Mouse (Mus musculus) thymus, adult 2 months (tissue): Measurements from ENCODE around the gene Sox11. TPM values are rescaled to one million over a fixed set of nuclear protein-coding genes. Genes with fewer than 3 reads are reported as not detected.

Experiments
- DNase-seq: peaks from one replicate; pipeline ENCODE4 v3.0.0; 2021
- H3K27ac ChIP-seq: fragments of 200-500 bp; 2 replicates; pipeline ENCODE4 v1.5.1; 2012; ENCODE audit warnings: low read length, control low read depth; ENCODE audit not compliant: control insufficient read depth, insufficient read depth
- H3K27me3 ChIP-seq: fragments of 200-500 bp; 2 replicates; pipeline ENCODE4 v1.6.1; 2012; ENCODE audit warnings: mild to moderate bottlenecking, low read length, moderate library complexity, mixed read lengths; ENCODE audit not compliant: control insufficient read depth, insufficient read depth
- H3K36me3 ChIP-seq: fragments of 200-500 bp; 2 replicates; pipeline ENCODE4 v1.6.1; 2012; ENCODE audit warnings: mild to moderate bottlenecking, low read length, moderate library complexity; ENCODE audit not compliant: control insufficient read depth, insufficient read depth
- H3K4me1 ChIP-seq: fragments of 200-500 bp; replicated peaks from 2 replicates; pipeline ENCODE4 v1.6.1; 2012; ENCODE audit warnings: low read length; ENCODE audit not compliant: control insufficient read depth, insufficient read depth
- H3K4me3 ChIP-seq: fragments of 200-500 bp; 2 replicates; pipeline ENCODE4 v1.5.1; 2012; ENCODE audit warnings: mild to moderate bottlenecking, low read length, control low read depth, moderate library complexity; ENCODE audit not compliant: control insufficient read depth, insufficient read depth
- CTCF ChIP-seq: fragments of 200-500 bp; IDR thresholded peaks from 2 replicates; pipeline ENCODE4 v1.5.1; 2012; ENCODE audit warnings: mild to moderate bottlenecking, control low read depth, low read length, moderate library complexity, borderline replicate concordance; ENCODE audit not compliant: control insufficient read depth, poor library complexity, insufficient read depth; ENCODE audit errors: extremely low read depth
- POLR2A ChIP-seq: fragments of 200-500 bp; IDR thresholded peaks from 2 replicates; pipeline ENCODE4 v1.6.1; 2012; ENCODE audit warnings: mild to moderate bottlenecking, low read length, control low read depth, moderate library complexity; ENCODE audit not compliant: control insufficient read depth, poor library complexity, insufficient read depth; ENCODE audit errors: extremely low read depth
- WGBS: fragments of 180-500 bp; shearing (Covaris S2); methylation state at CpG from one replicate; pipeline ENCODE4 v1.1.7; 2018; 5-methylcytosine and 5-hydroxymethylcytosine counted together
- polyA plus RNA-seq: library from polyadenylated mRNA; depleted of rRNA; stranded (reverse); fragments of >200 nt; gene quantifications from 2 replicates; pipeline ENCODE4 v1.2.3, GENCODE M21; 2012

Gene Sox11
- polyA plus RNA-seq, 1 experiment, result 0.07 TPM

- DNase-seq, result no peak
- 93% methylated on average over 5 of the region's 5 CpGs for WGBS
- Histone ChIP-seq H3K27me3 (0 out of 2 replicates have a peak, but pooled peaks cover 2% of the 10 kb centered on the region), H3K36me3 (no peaks in the 10 kb centered on the region), H3K27ac (no peak overlapping the region), H3K4me3 (no peak overlapping the region), H3K4me1 (no peaks in the 10 kb centered on the region)
- TF ChIP-seq CTCF, result no peak
- no peak for TF ChIP-seq POLR2A
Measured at GRCm38 (mm10) chr12:27336801-27337200, 5.6 kb downstream of the Sox11 start.

- Histone ChIP-seq H3K36me3 (no peaks in the 10 kb centered on the region), H3K4me3 (no peak overlapping the region), H3K27me3 (0 out of 2 replicates have a peak, but pooled peaks cover 2% of the 10 kb centered on the region), H3K4me1 (no peaks in the 10 kb centered on the region), H3K27ac (no peak overlapping the region)
- 83% methylated on average over 7 of the region's 7 CpGs for WGBS
- DNase-seq, result no peak
- TF ChIP-seq CTCF (no peak), POLR2A (no peak)
Measured at GRCm38 (mm10) chr12:27336336-27336735, 6.0 kb downstream of the Sox11 start.

DNA sequence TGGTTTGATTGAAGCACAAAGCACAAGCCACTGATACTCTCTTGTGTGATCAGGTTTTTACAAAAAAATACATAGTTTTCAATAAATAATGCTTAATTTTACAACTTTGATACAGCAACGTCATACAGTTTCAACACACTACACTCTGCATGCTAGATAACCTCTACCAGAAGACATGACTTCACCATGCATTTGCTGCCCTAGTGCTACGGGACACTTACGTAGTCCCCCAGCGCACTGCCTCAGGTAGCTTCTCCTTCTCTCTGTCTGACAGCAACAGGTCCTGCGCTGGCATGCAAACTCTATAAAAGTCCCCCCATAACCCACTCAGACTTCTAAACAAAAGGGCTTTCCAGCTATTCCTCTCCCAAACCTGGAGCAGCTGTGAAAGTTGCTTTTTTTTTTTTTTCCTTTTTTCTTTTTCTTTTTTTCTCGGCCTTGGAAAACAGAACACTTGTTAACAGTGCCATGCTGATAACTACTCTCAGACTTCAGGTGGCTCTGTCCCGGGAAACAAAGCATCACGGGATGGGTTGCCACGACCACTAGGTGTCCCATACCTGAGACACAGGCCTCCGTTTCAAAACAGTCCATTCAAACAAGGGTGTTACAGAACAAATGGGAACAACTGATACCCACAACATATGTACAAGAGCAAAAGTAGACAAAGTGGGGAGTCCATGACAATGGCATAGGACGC is 6.9 kb downstream of the Sox11 start:
- no peak overlapping the region for H3K4me3 ChIP-seq
- no peaks in the 10 kb centered on the region for H3K27me3 ChIP-seq
- no peak overlapping the region for H3K27ac ChIP-seq
- no peak for DNase-seq
- no peaks in the 10 kb centered on the region for H3K36me3 ChIP-seq
- no peaks in the 10 kb centered on the region for H3K4me1 ChIP-seq
- WGBS, result 84% methylated on average over 11 of the region's 11 CpGs
- TF ChIP-seq POLR2A (no peak), CTCF (no peak)

DNA sequence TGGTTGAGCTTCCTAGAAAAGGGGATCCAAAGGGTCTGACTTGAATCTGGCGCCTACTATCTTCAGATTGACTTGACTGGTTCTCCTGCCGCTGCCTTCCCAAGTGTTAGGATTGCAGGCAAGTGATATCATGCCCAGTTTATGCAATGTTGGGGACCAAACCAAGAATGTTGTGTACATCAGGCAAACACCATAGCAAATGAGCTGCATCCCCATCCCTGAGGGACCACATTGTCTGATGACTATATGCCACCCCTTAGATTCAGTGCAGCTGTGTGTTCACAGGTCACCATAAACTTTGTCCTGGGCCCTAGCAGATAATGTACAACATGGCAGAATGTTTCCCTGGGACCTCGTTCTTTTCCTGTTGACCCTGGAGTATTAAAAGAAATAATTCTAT is 8.8 kb downstream of the Sox11 start:
- WGBS, result 86% methylated on average over 3 of the region's 3 CpGs
- Histone ChIP-seq H3K36me3 (no peaks in the 10 kb centered on the region), H3K27ac (no peak overlapping the region), H3K27me3 (no peaks in the 10 kb centered on the region), H3K4me1 (no peaks in the 10 kb centered on the region), H3K4me3 (no peak overlapping the region)
- DNase-seq, result no peak
- TF ChIP-seq CTCF (no peak), POLR2A (no peak)

GRCm38 (mm10) chr12:27323423-27323822 is 19.0 kb downstream of the Sox11 start:
- Histone ChIP-seq H3K36me3 (no peaks in the 10 kb centered on the region), H3K27me3 (no peaks in the 10 kb centered on the region), H3K27ac (no peak overlapping the region), H3K4me1 (no peaks in the 10 kb centered on the region), H3K4me3 (no peak overlapping the region)
- DNase-seq, result no peak
- TF ChIP-seq CTCF, result no peak
- no peak for TF ChIP-seq POLR2A
- WGBS, result 61% methylated on average over 1 of the region's 1 CpGs

GRCm38 (mm10) chr12:27320705-27321104 is 21.7 kb downstream of the Sox11 start:
- TF ChIP-seq CTCF, result no peak
- no peak for TF ChIP-seq POLR2A
- Histone ChIP-seq H3K27ac (no peak overlapping the region), H3K36me3 (no peaks in the 10 kb centered on the region), H3K27me3 (no peaks in the 10 kb centered on the region), H3K4me1 (no peaks in the 10 kb centered on the region), H3K4me3 (no peak overlapping the region)
- DNase-seq, result no peak

DNA sequence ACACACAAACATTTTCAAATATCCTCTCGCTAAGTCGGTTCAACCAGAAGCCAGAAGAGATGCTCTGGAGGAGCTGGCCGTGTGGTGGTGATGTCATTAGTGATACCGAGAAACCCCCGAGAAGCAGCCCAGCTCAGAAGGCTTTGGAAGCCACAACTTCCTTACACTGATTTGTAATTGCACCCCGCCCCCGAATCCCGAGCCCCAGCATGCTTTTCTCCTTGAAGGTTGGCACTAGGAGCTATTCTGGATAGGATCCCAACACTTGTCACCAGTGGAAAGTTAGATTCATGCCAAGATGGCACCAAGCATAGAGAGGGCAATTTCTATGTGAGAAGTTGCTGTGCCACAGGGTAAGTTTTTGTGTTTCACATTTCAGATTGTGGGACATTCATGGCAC is 29.4 kb downstream of the Sox11 start:
- H3K36me3 ChIP-seq, result no peaks in the 10 kb centered on the region
- no peak for TF ChIP-seq CTCF
- no peak for TF ChIP-seq POLR2A
- WGBS, result 69% methylated on average over 8 of the region's 8 CpGs
- no peaks in the 10 kb centered on the region for H3K27me3 ChIP-seq
- no peaks in the 10 kb centered on the region for H3K4me1 ChIP-seq
- no peak overlapping the region for H3K27ac ChIP-seq
- H3K4me3 ChIP-seq, result no peak overlapping the region
- DNase-seq, result no peak
